Mouse (Mus musculus) bone marrow macrophage, adult 2 months (primary cell): ENCODE data around the gene Has1.

Experiments used
- CTCF ChIP-seq: IDR thresholded peaks from 2 replicates; pipeline ENCODE4 v1.5.1; 2012; ENCODE audit warnings: low read depth, mild to moderate bottlenecking, low read length, moderate library complexity
- POLR2A ChIP-seq: IDR thresholded peaks from 2 replicates; pipeline ENCODE4 v1.6.1; 2012; ENCODE audit warnings: mild to moderate bottlenecking, low read depth, low read length, borderline replicate concordance

GRCm38 (mm10) chr17:17834896-17835295 lies 20.1 kb downstream of the Has1 start:
- no peak for TF ChIP-seq CTCF
- TF ChIP-seq POLR2A: no peak
